Mouse (Mus musculus) cortical plate, adult 2 months (tissue): Measurements from ENCODE around the gene Pde10a.

ENCODE experiments used
- CTCF ChIP-seq: fragments of 200-500 bp; IDR thresholded peaks from 2 replicates; pipeline ENCODE4 v1.5.1; 2011; ENCODE audit warnings: mild to moderate bottlenecking, control low read depth, low read length; ENCODE audit not compliant: insufficient read depth; ENCODE audit errors: extremely low read depth
- POLR2A ChIP-seq: fragments of 200-500 bp; IDR thresholded peaks from 2 replicates; pipeline ENCODE4 v1.6.1; 2011; ENCODE audit warnings: mild to moderate bottlenecking, low read length, control low read depth; ENCODE audit not compliant: insufficient read depth; ENCODE audit errors: extremely low read depth

DNA sequence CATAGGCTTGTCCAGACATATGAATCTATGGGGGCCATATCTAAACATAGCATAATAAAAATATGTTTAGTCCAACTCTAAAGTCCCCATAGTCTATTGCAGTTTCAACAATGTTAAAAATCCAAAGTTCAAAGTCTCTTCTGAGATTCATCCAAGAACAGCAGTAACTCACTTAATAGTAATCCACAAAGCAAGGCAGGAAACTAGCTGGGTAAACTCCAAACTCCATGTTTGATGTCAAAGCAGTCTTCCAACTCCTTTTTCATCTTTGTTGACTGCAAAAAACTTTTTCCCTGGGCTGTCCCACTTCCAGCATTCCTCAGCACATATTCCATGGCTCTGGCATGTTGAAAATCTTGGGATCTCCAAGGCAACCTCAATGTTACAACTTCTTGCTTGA, 182.8 kb downstream of the Pde10a start:
- TF ChIP-seq POLR2A (no peak), CTCF (no peak)
